Mouse (Mus musculus) erythroblast, embryonic 14.5 days (primary cell): ENCODE results near the gene Zfp341. TPM values are rescaled to one million over a fixed set of nuclear protein-coding genes. Genes with fewer than 3 reads are reported as not detected.

ENCODE experiments used
- H3K27me3 ChIP-seq: 2 replicates; pipeline ENCODE4 v1.6.1; 2012; ENCODE audit warnings: inconsistent platforms; ENCODE audit not compliant: control insufficient read depth
- H3K36me3 ChIP-seq: 2 replicates; pipeline ENCODE4 v1.6.1; 2012; ENCODE audit warnings: mild to moderate bottlenecking, inconsistent platforms; ENCODE audit not compliant: control insufficient read depth
- H3K4me1 ChIP-seq: 2 replicates; pipeline ENCODE4 v1.6.1; 2012; ENCODE audit warnings: inconsistent platforms; ENCODE audit not compliant: control insufficient read depth
- H3K4me3 ChIP-seq: replicated peaks from 2 replicates; pipeline ENCODE3; 2012; ENCODE audit warnings: moderate library complexity, mild to moderate bottlenecking, inconsistent platforms
- H3K9me3 ChIP-seq: 2 replicates; pipeline ENCODE4 v1.6.1; 2012; ENCODE audit warnings: low read length, inconsistent platforms, mixed read lengths; ENCODE audit not compliant: control insufficient read depth
- GATA1 ChIP-seq: IDR thresholded peaks from 2 replicates; pipeline ENCODE4 v1.6.1; 2012; ENCODE audit warnings: low read length, inconsistent platforms, mixed read lengths
- TAL1 ChIP-seq: IDR thresholded peaks from 3 replicates; pipeline ENCODE4 v1.6.1; 2012; ENCODE audit warnings: low read length, inconsistent platforms, mixed read lengths
- polyA plus RNA-seq: library from polyadenylated mRNA; stranded (reverse); fragments of >175 nt; gene quantifications from 2 replicates; pipeline ENCODE4 v1.2.3, GENCODE M21; 2012

Gene Zfp341
- polyA plus RNA-seq, 1 experiment: 2.0 TPM

DNA sequence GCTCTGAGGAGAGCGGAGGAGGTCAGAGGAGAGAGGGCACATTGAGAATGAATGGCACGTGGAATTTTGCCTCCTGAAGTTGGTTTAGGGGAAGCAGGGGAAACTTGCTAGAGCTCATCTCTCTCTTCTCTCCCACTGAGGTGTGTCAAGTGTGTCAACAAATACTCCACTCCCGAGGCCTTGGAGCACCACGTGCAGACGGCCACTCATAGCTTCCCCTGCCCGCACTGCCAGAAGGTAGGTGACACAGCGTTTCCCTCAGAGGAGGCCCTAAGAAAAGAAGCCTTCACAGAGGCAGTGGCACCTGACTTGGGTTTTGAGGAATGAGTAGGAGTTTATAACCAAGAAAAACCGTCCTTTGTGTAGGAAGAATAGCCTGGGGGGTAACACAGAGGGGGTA lies 28.1 kb downstream of the Zfp341 start:
- TF ChIP-seq GATA1 (no peak), TAL1 (no peak)
- no peak overlapping the region for H3K4me3 ChIP-seq
- H3K9me3 ChIP-seq: peaks cover 10% of the 10 kb centered on the region
- no peaks in the 10 kb centered on the region for H3K27me3 ChIP-seq
- H3K4me1 ChIP-seq: peaks cover 48% of the 10 kb centered on the region
- H3K36me3 ChIP-seq: peaks cover 95% of the 10 kb centered on the region

DNA sequence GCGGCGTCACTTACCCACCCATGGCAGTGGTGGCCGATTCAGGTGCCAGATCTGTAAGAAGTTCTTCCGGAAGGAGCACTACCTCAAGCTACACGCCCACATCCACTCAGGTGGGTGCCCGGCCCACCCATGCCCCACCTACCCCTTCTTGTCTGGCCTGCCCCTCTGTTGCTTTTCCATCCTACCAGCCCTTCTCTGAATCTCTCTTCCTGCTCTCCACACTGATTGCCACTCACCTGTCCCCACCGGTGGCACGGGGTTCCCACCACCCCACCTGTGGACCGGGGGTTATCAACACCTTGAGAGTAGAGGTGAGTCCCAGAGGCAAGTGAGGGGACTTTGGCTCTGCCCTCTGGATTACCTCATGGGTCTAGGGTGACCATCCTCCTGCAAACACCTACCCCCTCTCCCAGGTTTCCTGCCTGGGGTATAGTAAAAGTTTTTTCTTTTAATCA lies 28.9 kb downstream of the Zfp341 start:
- Histone ChIP-seq H3K9me3 (peaks cover 10% of the 10 kb centered on the region), H3K4me1 (peaks cover 50% of the 10 kb centered on the region), H3K27me3 (no peaks in the 10 kb centered on the region), H3K4me3 (no peak overlapping the region), H3K36me3 (peaks cover 95% of the 10 kb centered on the region)
- TF ChIP-seq GATA1: no peak
- no peak for TF ChIP-seq TAL1

DNA sequence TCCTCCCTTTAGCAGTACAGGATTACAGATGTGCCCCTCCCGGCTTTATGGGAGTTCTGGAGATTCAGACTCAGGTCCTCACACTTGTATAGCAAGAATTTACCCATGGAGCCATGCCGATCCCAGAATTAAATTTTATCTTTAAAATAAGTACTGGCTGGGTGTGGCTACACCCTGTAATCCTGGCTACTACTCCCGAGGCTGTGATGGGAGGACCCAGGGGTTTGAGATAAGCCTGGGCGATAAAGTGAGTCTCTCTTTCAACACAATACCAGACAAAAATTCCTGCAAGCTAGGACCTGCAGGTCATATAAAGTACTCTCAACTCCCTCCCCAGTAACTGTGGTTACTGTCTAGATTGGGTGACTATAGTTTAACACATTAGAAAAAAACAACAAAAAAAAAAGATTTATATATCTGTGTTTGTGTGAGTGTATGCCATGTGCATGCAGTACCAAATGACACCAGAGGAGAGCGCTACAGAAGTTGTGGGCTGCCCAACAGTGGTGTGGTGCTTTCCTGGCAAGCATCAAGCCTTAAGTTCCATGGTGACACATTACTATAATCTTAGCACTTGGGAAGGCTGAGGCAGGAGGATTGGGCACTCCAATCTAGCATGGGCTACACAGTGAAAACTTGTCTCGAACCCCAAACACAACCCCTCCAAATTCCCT lies 29.8 kb downstream of the Zfp341 start:
- Histone ChIP-seq H3K27me3 (no peaks in the 10 kb centered on the region), H3K4me3 (no peak overlapping the region), H3K9me3 (peaks cover 8% of the 10 kb centered on the region), H3K4me1 (peaks cover 47% of the 10 kb centered on the region), H3K36me3 (peaks cover 89% of the 10 kb centered on the region)
- TF ChIP-seq TAL1 (no peak), GATA1 (peak; percentile 29; the same call in 1 of the 2 replicates)

DNA sequence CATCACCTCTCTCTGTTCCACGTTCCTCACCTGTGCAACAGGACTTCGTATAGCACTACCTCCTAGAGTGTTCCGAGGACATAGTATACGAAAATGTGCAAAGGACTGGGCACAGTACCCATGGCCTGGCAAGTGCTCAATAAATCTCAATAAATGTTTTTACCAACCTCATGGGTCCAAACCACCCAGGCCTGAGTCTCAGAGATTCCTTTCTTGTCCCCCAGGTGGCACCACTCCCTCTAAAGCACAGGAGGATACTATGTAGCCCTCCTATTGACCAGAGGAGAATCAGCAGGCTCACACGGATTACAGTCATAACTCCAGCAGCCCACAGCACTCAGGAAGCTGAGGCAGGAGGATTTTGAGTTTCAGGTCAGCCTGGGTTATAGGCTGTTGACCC lies 33.5 kb downstream of the Zfp341 start:
- Histone ChIP-seq H3K36me3 (peaks cover 53% of the 10 kb centered on the region), H3K9me3 (peaks cover 5% of the 10 kb centered on the region), H3K4me3 (no peak overlapping the region), H3K4me1 (peaks cover 41% of the 10 kb centered on the region), H3K27me3 (peaks cover 3% of the 10 kb centered on the region)
- TF ChIP-seq TAL1 (no peak), GATA1 (no peak)

DNA sequence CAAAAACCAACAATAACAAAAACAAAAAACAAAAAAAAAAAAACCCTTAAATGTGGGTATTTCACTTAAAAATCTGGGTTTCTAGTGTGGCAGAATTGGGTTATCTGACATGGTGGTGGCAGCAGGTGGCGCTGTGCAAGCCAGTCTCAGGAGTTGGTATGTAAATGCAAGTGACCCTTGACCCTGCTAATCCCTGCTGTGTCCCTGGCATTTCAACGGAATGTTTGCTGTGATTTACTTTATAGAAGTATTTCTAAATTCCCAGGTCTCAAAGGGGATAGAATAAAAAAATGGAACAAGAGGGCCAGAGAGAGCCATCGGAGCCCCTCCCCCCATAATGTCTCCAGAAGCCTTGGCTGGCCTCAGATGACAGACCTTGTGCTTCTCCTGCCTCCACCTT lies 35.0 kb downstream of the Zfp341 start:
- peaks cover 39% of the 10 kb centered on the region for H3K36me3 ChIP-seq
- TF ChIP-seq TAL1 (no peak), GATA1 (no peak)
- peaks cover 5% of the 10 kb centered on the region for H3K9me3 ChIP-seq
- no peak overlapping the region for H3K4me3 ChIP-seq
- peaks cover 27% of the 10 kb centered on the region for H3K4me1 ChIP-seq
- H3K27me3 ChIP-seq: peaks cover 3% of the 10 kb centered on the region

DNA sequence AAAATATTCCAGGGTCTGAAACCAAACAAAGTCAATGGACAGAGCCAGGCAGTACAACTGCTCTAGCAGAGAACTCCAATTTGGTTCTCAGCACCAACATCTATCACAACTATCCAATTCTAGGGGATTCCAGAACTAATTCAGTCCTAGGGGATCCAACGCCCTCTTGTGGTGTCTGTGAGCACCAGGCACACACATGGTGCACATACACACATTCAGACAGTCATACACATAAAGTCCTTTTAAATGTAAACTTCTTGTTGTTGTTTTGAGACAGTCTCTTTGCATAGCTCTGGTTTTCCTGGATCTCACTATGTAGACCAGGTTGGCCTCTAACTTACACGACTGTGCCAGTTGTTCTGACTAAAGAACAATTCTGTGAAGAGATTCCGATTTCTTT lies 37.3 kb downstream of the Zfp341 start:
- peaks cover 5% of the 10 kb centered on the region for H3K9me3 ChIP-seq
- no peak overlapping the region for H3K4me3 ChIP-seq
- H3K27me3 ChIP-seq: peaks cover 3% of the 10 kb centered on the region
- peaks cover 28% of the 10 kb centered on the region for H3K4me1 ChIP-seq
- H3K36me3 ChIP-seq: peaks cover 17% of the 10 kb centered on the region
- TF ChIP-seq TAL1: no peak

DNA sequence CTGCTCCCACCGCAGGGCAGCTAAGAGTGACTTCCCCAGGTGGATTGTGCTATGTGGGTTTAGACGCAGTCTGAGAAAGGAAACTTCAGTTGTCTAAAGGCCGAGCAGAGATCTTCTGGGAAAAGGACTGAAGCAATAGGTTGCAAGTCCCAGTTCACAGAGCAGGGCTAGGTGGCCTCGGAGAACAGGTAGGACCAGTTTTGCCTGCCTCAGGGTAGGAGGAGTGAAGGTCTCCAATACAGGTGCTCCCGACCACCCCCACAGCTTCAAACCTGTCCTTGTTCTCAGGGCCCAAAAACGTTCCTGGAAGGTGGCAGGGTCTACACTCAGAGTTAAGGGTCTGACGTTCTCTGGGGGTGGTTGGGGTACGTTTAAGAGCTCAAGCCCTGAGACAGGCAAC lies 38.3 kb downstream of the Zfp341 start, which contains the start of gene Chmp4b:
Chmp4b (plus strand) TSS at position 343 of the 400 bp plus-strand sequence.
- TF ChIP-seq TAL1 (no peak), GATA1 (no peak)
- peaks cover 5% of the 10 kb centered on the region for H3K9me3 ChIP-seq
- peaks cover 3% of the 10 kb centered on the region for H3K27me3 ChIP-seq
- peaks cover 31% of the 10 kb centered on the region for H3K4me1 ChIP-seq
- H3K4me3 ChIP-seq: no peak within 1 kb of the TSS
- peaks cover 8% of the 10 kb centered on the region for H3K36me3 ChIP-seq

DNA sequence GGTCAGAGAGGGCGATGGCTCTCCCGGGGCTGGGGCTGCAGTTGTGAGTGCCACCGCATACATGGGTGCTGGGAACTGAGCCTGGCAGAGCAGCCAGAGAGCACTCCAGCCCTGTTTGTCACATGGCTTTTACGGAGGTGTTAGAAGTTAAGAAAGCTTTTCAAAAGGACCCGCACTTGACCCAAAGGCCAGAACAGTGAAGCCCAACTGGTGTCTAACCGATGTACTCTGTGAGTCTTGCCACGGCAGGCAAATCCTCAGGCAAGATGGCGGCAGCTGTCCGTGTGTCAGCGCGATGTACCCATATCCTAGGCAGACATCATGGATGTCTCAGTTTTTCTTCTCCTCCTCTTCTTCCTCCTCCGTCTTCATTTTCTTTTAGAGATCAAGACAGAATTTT lies 41.9 kb downstream of the Zfp341 start:
- TF ChIP-seq GATA1: no peak
- TF ChIP-seq TAL1: no peak
- no peak overlapping the region for H3K4me3 ChIP-seq
- H3K36me3 ChIP-seq: peaks cover 13% of the 10 kb centered on the region
- peaks cover 3% of the 10 kb centered on the region for H3K27me3 ChIP-seq
- H3K4me1 ChIP-seq: peaks cover 50% of the 10 kb centered on the region
- peaks cover 5% of the 10 kb centered on the region for H3K9me3 ChIP-seq

DNA sequence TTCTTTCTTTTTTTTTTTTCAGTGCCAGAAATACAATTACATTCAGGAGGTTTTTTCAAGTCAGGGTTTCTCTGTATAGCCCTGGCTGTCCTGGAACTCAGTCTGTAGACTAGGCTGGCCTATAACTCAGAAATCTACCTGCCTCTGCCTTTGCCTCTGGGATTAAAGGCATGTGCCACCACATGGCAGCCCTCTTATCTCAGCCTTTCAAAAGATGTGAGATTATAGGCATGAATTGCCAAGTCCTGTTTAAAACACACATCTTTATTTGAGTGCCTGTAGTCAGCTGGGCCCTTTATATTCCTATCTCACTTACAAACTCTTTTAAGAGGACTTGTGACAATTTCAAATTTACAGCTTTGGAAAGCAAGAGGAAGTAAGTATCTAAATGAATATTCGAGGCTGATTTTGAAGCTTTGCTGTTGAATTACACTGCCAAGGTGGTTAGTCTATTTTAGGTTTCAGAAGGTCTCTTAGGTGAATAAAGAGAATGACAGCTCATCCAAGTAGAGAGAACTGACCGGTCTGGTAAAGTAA lies 42.8 kb downstream of the Zfp341 start:
- H3K4me1 ChIP-seq: peaks cover 59% of the 10 kb centered on the region
- no peaks in the 10 kb centered on the region for H3K9me3 ChIP-seq
- H3K27me3 ChIP-seq: peaks cover 3% of the 10 kb centered on the region; the same call in 1 of the 2 replicates
- peaks cover 22% of the 10 kb centered on the region for H3K36me3 ChIP-seq
- TF ChIP-seq GATA1 (no peak), TAL1 (no peak)
- H3K4me3 ChIP-seq: peak overlapping the region; percentile 91
